Mouse (Mus musculus): ENCODE data around the gene Faap20. TPM values are rescaled to one million over a fixed set of nuclear protein-coding genes. Genes with fewer than 3 reads are reported as not detected.

Faap20 gene
- polyA plus RNA-seq, 1 experiment = 19.8 TPM

DNA sequence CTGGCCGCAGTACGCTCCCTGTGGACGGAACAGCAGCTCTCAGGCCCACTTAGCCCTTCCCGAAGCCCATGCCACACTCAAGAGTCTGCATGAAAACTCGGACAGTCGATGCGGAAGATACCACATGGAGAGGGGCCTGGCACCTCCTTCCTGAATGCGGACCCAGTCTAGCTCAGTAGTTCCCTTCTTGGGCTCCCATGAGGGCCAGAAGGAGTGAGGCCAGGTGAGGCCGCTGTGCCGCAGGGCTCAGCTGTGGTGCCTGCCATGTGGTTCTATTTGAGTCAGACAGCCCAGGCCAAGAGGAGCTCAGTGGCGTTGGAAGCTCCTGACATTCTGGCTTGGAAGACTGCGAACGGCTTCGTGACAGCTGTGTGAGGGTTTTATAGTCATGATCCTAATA is 44.8 kb downstream of the Faap20 start:
- TF ChIP-seq POLR2A (IDR thresholded peaks at IDR 0.05; ENCODE audit: low read depth, low read length) (no peak), CTCF (IDR thresholded peaks at IDR 0.05; ENCODE audit: borderline replicate concordance, insufficient read depth, low read length) (no peak)
- Histone ChIP-seq H3K4me1 (ENCODE audit: control insufficient read depth, insufficient read depth, low read length) (no peaks in the 10 kb centered on the region), H3K4me3 (ENCODE audit: insufficient read depth, low read length) (no peak overlapping the region), H3K27ac (ENCODE audit: insufficient read depth, low read length) (no peak overlapping the region)

DNA sequence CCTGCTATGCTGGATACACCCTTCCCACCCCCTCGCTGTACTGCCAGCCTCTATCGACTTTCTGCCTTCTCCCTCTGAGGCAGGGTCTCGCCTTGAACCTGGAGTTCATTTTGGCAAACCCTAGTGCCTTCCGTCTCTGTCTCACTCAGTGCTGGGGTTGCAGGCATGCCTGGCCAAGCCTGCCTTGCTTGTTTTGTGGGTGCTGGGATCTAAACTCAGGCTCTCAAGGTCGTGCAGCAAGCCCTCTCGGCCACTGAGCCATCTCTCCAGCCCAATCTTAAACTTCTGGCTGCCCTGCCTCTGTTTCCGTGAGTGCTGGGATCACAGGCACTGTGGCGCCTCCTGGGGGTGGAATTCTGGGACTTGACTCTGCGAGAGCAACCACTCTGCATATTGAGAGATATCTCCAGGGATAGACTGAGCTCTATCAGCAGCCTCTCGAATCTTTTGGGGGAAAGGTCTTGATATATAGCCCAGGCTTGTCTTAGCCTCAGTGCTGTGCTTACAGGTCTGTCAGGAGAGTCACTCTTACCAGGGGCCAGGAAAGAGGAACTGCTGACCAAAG is 45.5 kb downstream of the Faap20 start:
- Histone ChIP-seq H3K4me3 (ENCODE audit: insufficient read depth, low read length) (no peak overlapping the region), H3K4me1 (ENCODE audit: control insufficient read depth, insufficient read depth, low read length) (no peaks in the 10 kb centered on the region), H3K27ac (ENCODE audit: insufficient read depth, low read length) (no peak overlapping the region)
- TF ChIP-seq POLR2A (IDR thresholded peaks at IDR 0.05; ENCODE audit: low read depth, low read length) (no peak), CTCF (IDR thresholded peaks at IDR 0.05; ENCODE audit: borderline replicate concordance, insufficient read depth, low read length) (no peak)

DNA sequence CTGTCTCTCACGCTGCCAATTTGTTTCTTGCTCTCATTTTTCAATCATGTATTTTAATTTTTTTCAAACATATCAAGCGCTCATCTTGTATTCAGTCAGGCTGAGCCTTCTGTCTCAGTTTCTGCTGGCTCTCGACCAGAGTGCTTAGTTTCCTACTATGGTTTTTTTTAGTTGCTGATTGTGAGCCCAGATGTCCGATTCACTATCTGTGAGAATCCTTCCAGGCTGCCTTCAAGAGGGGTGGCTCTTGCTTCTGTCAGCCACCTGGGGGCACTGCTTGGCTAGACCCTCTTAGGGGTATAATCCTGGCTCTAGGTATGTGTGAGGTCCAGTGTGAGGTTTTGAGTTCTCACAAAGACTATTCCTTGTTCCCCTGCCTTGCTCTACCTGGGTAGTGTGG is 46.4 kb downstream of the Faap20 start:
- no peak for TF ChIP-seq POLR2A (IDR thresholded peaks at IDR 0.05; ENCODE audit: low read depth, low read length)
- no peak for TF ChIP-seq CTCF (IDR thresholded peaks at IDR 0.05; ENCODE audit: borderline replicate concordance, insufficient read depth, low read length)
- no peak overlapping the region for H3K4me3 ChIP-seq (ENCODE audit: insufficient read depth, low read length)
- no peaks in the 10 kb centered on the region for H3K4me1 ChIP-seq (ENCODE audit: control insufficient read depth, insufficient read depth, low read length)
- no peak overlapping the region for H3K27ac ChIP-seq (ENCODE audit: insufficient read depth, low read length)

DNA sequence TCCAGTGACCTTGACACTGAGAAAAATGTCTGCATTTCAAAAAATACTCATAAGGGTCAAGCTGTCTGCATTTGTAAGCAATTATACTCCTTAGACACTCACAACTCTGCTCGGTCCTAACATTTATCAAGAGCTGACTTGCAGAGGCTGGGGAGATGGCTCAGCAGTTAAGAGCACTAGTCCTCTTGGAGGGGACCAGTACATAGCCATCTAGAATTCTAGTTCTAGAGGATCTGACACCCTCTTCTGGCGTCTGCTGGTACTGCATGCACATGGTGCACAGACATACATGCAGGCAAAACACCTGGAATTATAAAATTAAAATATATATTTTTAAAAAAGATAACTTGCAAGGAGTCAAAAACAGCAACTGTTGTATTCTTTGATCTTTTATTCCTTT is 47.5 kb downstream of the Faap20 start:
- no peak overlapping the region for H3K27ac ChIP-seq (ENCODE audit: insufficient read depth, low read length)
- no peak overlapping the region for H3K4me3 ChIP-seq (ENCODE audit: insufficient read depth, low read length)
- no peak for TF ChIP-seq POLR2A (IDR thresholded peaks at IDR 0.05; ENCODE audit: low read depth, low read length)
- TF ChIP-seq CTCF (IDR thresholded peaks at IDR 0.05; ENCODE audit: borderline replicate concordance, insufficient read depth, low read length) = no peak
- H3K4me1 ChIP-seq (ENCODE audit: control insufficient read depth, insufficient read depth, low read length) = no peaks in the 10 kb centered on the region

DNA sequence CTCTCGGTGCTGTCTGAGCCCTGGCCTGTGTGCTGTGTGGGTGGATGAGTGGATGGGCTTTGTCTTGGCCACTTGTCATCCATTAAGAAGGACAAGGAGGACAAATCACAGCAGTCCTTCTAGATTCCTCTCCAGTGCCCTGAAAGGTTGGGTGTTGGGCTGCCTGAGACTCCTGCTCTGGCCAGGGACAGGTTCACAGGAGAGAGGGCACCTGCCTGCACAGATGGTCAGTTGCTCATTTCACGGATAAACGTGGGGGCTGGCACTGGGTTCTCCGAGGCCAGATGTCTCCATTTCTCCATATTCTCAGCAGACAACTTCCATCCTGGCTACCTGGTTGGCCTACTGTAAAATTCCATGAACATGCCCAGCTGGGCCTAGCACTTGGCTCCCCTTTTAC is 49.2 kb downstream of the Faap20 start:
- H3K4me1 ChIP-seq (ENCODE audit: control insufficient read depth, insufficient read depth, low read length) = no peaks in the 10 kb centered on the region
- TF ChIP-seq CTCF (IDR thresholded peaks at IDR 0.05; ENCODE audit: borderline replicate concordance, insufficient read depth, low read length) (no peak), POLR2A (IDR thresholded peaks at IDR 0.05; ENCODE audit: low read depth, low read length) (no peak)
- no peak overlapping the region for H3K27ac ChIP-seq (ENCODE audit: insufficient read depth, low read length)
- no peak overlapping the region for H3K4me3 ChIP-seq (ENCODE audit: insufficient read depth, low read length)

DNA sequence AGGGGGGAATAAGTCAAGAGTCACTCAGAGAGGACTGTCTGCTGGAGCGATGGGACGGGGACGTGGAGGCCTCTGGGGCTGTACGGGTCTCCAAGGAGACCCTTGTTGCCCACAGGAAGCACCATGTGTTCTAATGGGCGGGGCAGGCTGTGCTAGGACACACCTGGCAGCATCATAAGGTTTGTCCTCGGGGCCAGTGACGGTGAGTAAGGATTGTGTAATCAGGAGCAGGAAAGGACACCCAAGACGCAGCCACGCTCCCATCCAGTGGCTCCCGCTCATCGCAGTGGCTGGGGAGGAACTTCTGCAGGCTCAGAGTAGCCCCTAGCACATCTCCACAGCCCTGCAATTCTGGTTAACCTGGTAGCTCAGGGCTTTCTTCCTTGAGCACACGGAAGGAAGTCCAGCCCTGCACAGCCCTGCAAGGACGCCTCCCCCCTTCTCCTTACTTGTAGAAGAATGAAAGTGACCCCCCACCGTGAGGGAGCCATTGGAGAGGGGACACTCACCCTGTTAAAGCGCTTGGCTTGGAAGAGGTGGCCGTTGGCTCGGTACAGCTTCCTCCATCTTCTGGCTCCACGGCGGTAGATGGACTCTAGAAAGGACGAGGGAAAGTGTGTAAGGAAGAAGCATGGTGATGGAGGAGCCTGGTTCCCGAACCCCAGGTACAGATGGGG is 51.0 kb downstream of the Faap20 start:
- TF ChIP-seq CTCF (IDR thresholded peaks at IDR 0.05; ENCODE audit: borderline replicate concordance, insufficient read depth, low read length) (no peak), POLR2A (IDR thresholded peaks at IDR 0.05; ENCODE audit: low read depth, low read length) (no peak)
- Histone ChIP-seq H3K27ac (ENCODE audit: insufficient read depth, low read length) (no peak overlapping the region), H3K4me1 (ENCODE audit: control insufficient read depth, insufficient read depth, low read length) (no peaks in the 10 kb centered on the region; the same call in 1 of the 2 replicates), H3K4me3 (ENCODE audit: insufficient read depth, low read length) (no peak overlapping the region)

DNA sequence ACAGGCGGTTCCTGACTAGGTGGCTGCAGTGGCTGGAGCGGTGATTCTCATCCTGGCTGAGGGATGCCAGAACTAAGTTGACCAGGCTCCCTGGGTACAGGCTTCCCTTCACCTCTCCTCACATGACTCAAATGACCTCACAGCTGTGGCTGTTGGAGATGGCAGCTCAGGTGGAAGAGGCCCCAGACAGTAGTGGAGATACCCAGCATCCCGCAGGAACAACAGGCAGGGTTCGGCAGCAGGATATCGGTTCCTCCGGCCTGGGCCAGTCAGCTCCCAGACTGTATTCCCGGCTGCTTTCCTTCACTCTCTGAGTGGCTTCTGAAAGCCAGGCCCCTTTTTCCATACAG is 51.5 kb downstream of the Faap20 start:
- no peak for TF ChIP-seq CTCF (IDR thresholded peaks at IDR 0.05; ENCODE audit: borderline replicate concordance, insufficient read depth, low read length)
- no peak for TF ChIP-seq POLR2A (IDR thresholded peaks at IDR 0.05; ENCODE audit: low read depth, low read length)
- Histone ChIP-seq H3K4me3 (ENCODE audit: insufficient read depth, low read length) (no peak overlapping the region), H3K27ac (ENCODE audit: insufficient read depth, low read length) (no peak overlapping the region), H3K4me1 (ENCODE audit: control insufficient read depth, insufficient read depth, low read length) (no peaks in the 10 kb centered on the region; the same call in 1 of the 2 replicates)

DNA sequence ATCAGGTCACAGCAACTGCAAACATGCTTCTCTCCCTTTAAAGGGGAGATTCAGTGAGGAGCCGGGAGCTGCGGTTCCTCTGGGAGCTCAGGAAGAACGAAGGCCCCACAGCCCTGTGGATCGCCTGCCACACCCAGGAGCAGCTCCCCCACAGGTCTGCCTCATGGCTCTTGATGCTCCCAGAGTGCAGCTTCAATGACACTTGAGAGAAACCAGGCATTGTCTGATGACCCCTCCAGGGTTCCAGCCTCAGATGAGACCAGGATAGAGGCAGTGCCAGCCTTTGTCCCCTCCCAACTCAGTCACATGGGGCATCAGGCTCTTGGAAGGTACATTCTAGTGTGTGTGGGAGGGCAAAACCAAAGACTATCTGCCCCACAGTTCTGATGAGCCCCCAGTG is 52.4 kb downstream of the Faap20 start:
- TF ChIP-seq POLR2A (IDR thresholded peaks at IDR 0.05; ENCODE audit: low read depth, low read length) = no peak
- no peak for TF ChIP-seq CTCF (IDR thresholded peaks at IDR 0.05; ENCODE audit: borderline replicate concordance, insufficient read depth, low read length)
- H3K4me1 ChIP-seq (ENCODE audit: control insufficient read depth, insufficient read depth, low read length) = no peaks in the 10 kb centered on the region; the same call in 1 of the 2 replicates
- no peak overlapping the region for H3K4me3 ChIP-seq (ENCODE audit: insufficient read depth, low read length)
- H3K27ac ChIP-seq (ENCODE audit: insufficient read depth, low read length) = no peak overlapping the region

DNA sequence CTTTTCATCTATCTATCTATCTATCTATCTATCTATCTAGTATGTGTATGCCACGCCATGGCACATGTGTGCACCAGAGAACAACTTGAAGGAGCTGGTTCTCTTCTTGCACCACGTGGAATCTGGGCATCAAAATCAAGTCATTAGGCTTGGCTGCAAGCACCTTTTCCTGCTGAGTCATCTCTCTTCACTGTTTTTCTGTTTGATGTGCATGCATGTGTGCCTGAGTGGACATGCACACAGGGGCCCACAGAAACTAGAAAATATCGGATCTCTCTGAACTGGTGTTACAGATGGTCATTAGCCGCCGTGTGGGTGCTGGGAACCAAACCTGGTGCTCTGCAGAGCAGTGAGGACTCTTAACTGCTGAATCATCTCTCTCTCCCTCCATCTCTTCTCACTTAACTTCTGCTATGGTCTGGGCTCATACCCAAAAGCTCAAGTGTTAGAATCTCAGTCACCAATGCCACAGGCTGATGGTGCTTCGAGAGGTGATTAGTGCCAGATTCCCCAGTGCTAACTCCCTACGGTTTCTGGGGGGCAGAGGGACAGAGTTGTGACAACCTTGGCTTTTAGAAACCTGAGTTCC is 55.0 kb downstream of the Faap20 start:
- no peak overlapping the region for H3K27ac ChIP-seq (ENCODE audit: insufficient read depth, low read length)
- H3K4me1 ChIP-seq (ENCODE audit: control insufficient read depth, insufficient read depth, low read length) = no peaks in the 10 kb centered on the region; the same call in 1 of the 2 replicates
- no peak overlapping the region for H3K4me3 ChIP-seq (ENCODE audit: insufficient read depth, low read length)
- no peak for TF ChIP-seq CTCF (IDR thresholded peaks at IDR 0.05; ENCODE audit: borderline replicate concordance, insufficient read depth, low read length)
- no peak for TF ChIP-seq POLR2A (IDR thresholded peaks at IDR 0.05; ENCODE audit: low read depth, low read length)

DNA sequence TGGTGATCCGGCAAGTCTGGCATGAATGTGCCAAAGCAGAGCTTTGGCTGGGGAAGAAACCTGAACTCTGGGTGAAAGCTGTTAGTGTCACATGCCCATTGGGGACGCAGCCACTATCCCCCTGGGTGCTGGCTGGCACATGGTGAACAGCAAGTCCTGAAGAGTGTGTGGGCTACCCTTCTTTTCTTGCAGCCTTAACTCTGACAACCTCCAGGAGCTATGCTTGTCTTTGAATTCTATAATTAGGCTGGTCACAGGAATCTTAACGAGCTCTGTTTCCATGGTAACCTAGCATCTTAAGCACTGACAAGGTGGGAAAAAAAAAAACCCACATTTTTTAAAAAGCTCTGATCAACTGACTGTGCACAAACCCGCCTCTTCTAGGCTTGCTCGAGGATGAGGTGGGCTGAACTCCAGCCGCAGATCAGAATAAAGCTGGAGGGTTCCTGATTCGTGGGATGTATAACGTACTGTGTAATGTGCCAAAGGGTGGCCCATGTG is 56.0 kb downstream of the Faap20 start:
- no peak overlapping the region for H3K27ac ChIP-seq (ENCODE audit: insufficient read depth, low read length)
- no peaks in the 10 kb centered on the region; the same call in 1 of the 2 replicates for H3K4me1 ChIP-seq (ENCODE audit: control insufficient read depth, insufficient read depth, low read length)
- TF ChIP-seq POLR2A (IDR thresholded peaks at IDR 0.05; ENCODE audit: low read depth, low read length) (no peak), CTCF (IDR thresholded peaks at IDR 0.05; ENCODE audit: borderline replicate concordance, insufficient read depth, low read length) (no peak)
- H3K4me3 ChIP-seq (ENCODE audit: insufficient read depth, low read length) = no peak overlapping the region

Other genes starting within 250 kb of the Faap20 start
- gene Plch2, start 193.0 kb upstream of the Faap20 start, polyA plus RNA-seq (2011; ENCODE audit: insufficient read length, low read depth, missing spikeins) = 0.12 and 0.23 TPM in 2 replicates
- gene Pex10, start 182.8 kb upstream of the Faap20 start, polyA plus RNA-seq (2011; ENCODE audit: insufficient read length, low read depth, missing spikeins) = 5.1 and 6.3 TPM in 2 replicates
- 148 and 162 TPM in 2 replicates for gene Rer1, start 163.4 kb upstream of the Faap20 start, polyA plus RNA-seq (2011; ENCODE audit: insufficient read length, low read depth, missing spikeins)
- 3.9 and 5.0 TPM in 2 replicates for gene Morn1, start 163.2 kb upstream of the Faap20 start, polyA plus RNA-seq (2011; ENCODE audit: insufficient read length, low read depth, missing spikeins)
- gene Ski, start 27.2 kb upstream of the Faap20 start, polyA plus RNA-seq (2011; ENCODE audit: insufficient read length, low read depth, missing spikeins) = 88.4 and 106 TPM in 2 replicates
- gene Prkcz, start 111.6 kb downstream of the Faap20 start, polyA plus RNA-seq (2011; ENCODE audit: insufficient read length, low read depth, missing spikeins) = 0.63 and 1.4 TPM in 2 replicates
- gene Gabrd, start 148.3 kb downstream of the Faap20 start, polyA plus RNA-seq (2011; ENCODE audit: insufficient read length, low read depth, missing spikeins) = not detected in 2 replicates
- 1.5 and 2.0 TPM in 2 replicates for gene Cfap74, start 159.4 kb downstream of the Faap20 start, polyA plus RNA-seq (2011; ENCODE audit: insufficient read length, low read depth, missing spikeins)
- gene Tmem52, start 219.3 kb downstream of the Faap20 start, polyA plus RNA-seq (2011; ENCODE audit: insufficient read length, low read depth, missing spikeins) = not detected in 2 replicates
- gene Gnb1, start 241.6 kb downstream of the Faap20 start, polyA plus RNA-seq (2011; ENCODE audit: insufficient read length, low read depth, missing spikeins) = 532 and 536 TPM in 2 replicates